Mouse (Mus musculus) bone marrow macrophage, adult 2 months (primary cell): ENCODE results near the gene Nlgn1.

Experiments
- CTCF ChIP-seq: IDR thresholded peaks from 2 replicates; pipeline ENCODE4 v1.5.1; 2012; ENCODE audit warnings: low read depth, mild to moderate bottlenecking, low read length, moderate library complexity
- POLR2A ChIP-seq: IDR thresholded peaks from 2 replicates; pipeline ENCODE4 v1.6.1; 2012; ENCODE audit warnings: mild to moderate bottlenecking, low read depth, low read length, borderline replicate concordance

DNA sequence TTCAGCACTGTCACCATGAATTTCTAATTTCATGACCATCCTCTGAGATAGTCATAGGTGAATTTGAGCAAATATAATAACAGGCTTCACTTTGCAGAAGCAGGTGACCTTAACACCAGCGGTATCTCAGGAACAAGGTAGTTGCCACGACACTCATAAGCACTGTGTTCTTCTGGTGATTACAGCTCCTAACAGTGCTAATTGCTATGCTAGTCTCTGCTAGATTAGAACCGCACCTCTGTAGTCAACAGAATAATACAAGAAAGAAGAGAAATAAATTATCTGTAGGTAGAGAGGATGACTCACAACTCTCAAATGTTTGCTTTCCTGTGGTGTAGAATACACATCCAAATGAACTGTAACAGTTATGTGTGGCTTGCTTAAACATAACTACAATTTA is 129.6 kb downstream of the Nlgn1 start:
- no peak for TF ChIP-seq POLR2A
- no peak for TF ChIP-seq CTCF
